Mouse (Mus musculus) WW6 (cell line): Measurements from ENCODE around the gene Rln3.
A peak's percentile ranks its signal among the peaks of the same experiment; 100 is the strongest.

Source experiments
- DNase-seq: peaks from one replicate; pipeline ENCODE4 v3.0.0-alpha.2; 2013; ENCODE audit warnings: low read depth, low spot score

The Rln3 gene

GRCm38 (mm10) chr8:84044900-84045299 is at the start of gene Rln3:
Rln3 (minus strand) TSS chr8:84045000.
- DNase-seq, result no peak

GRCm38 (mm10) chr8:84090585-84090984 is 45.8 kb upstream of the Rln3 start:
- no peak for DNase-seq

GRCm38 (mm10) chr8:84089277-84089676 is 44.5 kb upstream of the Rln3 start:
- DNase-seq, result no peak

- DNase-seq, result no peak
Observed at GRCm38 (mm10) chr8:84087821-84088220, 43.0 kb upstream of the Rln3 start.

- DNase-seq, result no peak
Observed at GRCm38 (mm10) chr8:84087156-84087555, 42.4 kb upstream of the Rln3 start.

- DNase-seq, result no peak
Observed at GRCm38 (mm10) chr8:84084341-84085115, 39.7 kb upstream of the Rln3 start.

- no peak for DNase-seq
Observed at GRCm38 (mm10) chr8:84083829-84084241, 39.0 kb upstream of the Rln3 start.

GRCm38 (mm10) chr8:84079206-84079605 is 34.4 kb upstream of the Rln3 start:
- no peak for DNase-seq

- DNase-seq, result no peak
Observed at GRCm38 (mm10) chr8:84076849-84077248, 32.0 kb upstream of the Rln3 start.

- DNase-seq, result no peak
Observed at GRCm38 (mm10) chr8:84076412-84076811, 31.6 kb upstream of the Rln3 start.

- no peak for DNase-seq
Observed at GRCm38 (mm10) chr8:84073230-84073976, 28.6 kb upstream of the Rln3 start.

GRCm38 (mm10) chr8:84072321-84072720 is 27.5 kb upstream of the Rln3 start:
- no peak for DNase-seq

GRCm38 (mm10) chr8:84071921-84072320 is 27.1 kb upstream of the Rln3 start:
- DNase-seq, result no peak

GRCm38 (mm10) chr8:84070667-84071066 is 25.9 kb upstream of the Rln3 start:
- DNase-seq, result no peak

GRCm38 (mm10) chr8:84070241-84070640 is 25.4 kb upstream of the Rln3 start:
- no peak for DNase-seq

GRCm38 (mm10) chr8:84069750-84070149 is 24.9 kb upstream of the Rln3 start:
- no peak for DNase-seq

- no peak for DNase-seq
Observed at GRCm38 (mm10) chr8:84069169-84069568, 24.4 kb upstream of the Rln3 start.

- no peak for DNase-seq
Observed at GRCm38 (mm10) chr8:84068316-84069035, 23.7 kb upstream of the Rln3 start.

- DNase-seq, result no peak
Observed at GRCm38 (mm10) chr8:84067911-84068310, 23.1 kb upstream of the Rln3 start.

GRCm38 (mm10) chr8:84067047-84067573 is 22.3 kb upstream of the Rln3 start:
- DNase-seq, result peak; percentile 77

- DNase-seq, result peak; percentile 100
Observed at GRCm38 (mm10) chr8:84066291-84066930, 21.6 kb upstream of the Rln3 start, which contains the start of gene Rfx1. Rfx1 (plus strand) TSS chr8:84066834.
